Mouse (Mus musculus): ENCODE data around the gene Ablim2. TPM values are rescaled to one million over a fixed set of nuclear protein-coding genes. Genes with fewer than 3 reads are reported as not detected.

Gene Ablim2
- polyA plus RNA-seq, 1 experiment from 2014 or later = 1.8 TPM

DNA sequence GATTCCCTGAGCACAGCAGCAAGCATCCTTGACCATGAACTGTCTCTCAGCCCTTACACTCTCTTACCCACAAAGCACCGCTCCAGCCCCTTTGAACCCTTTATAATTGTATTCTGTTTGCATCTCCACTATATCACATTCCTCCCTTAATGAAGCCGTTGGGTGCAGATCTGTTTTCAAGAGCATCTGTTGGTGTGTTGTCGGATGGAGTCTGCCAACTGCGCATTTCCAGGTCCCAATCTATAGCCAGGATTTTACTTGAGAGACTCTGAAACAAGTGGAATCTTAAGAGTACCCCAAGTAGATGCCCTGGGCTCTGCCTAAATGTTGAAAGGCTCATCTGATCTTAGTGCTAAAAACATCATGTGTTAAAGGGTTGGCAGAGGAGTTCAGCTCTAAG, 138.9 kb downstream of the Ablim2 start:
- H3K27me3 ChIP-seq = no peaks in the 10 kb centered on the region
- no peak overlapping the region for H3K27ac ChIP-seq
- H3K4me2 ChIP-seq (replicated peaks) = no peak overlapping the region
- no peaks in the 10 kb centered on the region for H3K9me3 ChIP-seq
- no peak for ATAC-seq (ENCODE audit: low FRiP score, low read depth)
- no peaks in the 10 kb centered on the region for H3K36me3 ChIP-seq
- WGBS = 85% methylated on average over 4 of the region's 4 CpGs
- H3K4me1 ChIP-seq = peaks cover 60% of the 10 kb centered on the region
- H3K9ac ChIP-seq = no peak overlapping the region
- no peak overlapping the region for H3K4me3 ChIP-seq

- H3K9me3 ChIP-seq = no peaks in the 10 kb centered on the region
- peaks cover 60% of the 10 kb centered on the region for H3K4me1 ChIP-seq
- no peak overlapping the region for H3K9ac ChIP-seq
- H3K4me3 ChIP-seq = no peak overlapping the region
- no peak overlapping the region for H3K27ac ChIP-seq
- no peaks in the 10 kb centered on the region for H3K36me3 ChIP-seq
- H3K4me2 ChIP-seq (replicated peaks) = no peak overlapping the region
- 87% methylated on average over 4 of the region's 4 CpGs for WGBS
- no peak for ATAC-seq (ENCODE audit: low FRiP score, low read depth)
- H3K27me3 ChIP-seq = no peaks in the 10 kb centered on the region
Measured at GRCm38 (mm10) chr5:35897147-35897546, 139.5 kb downstream of the Ablim2 start.

- H3K9ac ChIP-seq = no peak overlapping the region
- 69% methylated on average over 4 of the region's 4 CpGs for WGBS
- no peaks in the 10 kb centered on the region for H3K27me3 ChIP-seq
- no peaks in the 10 kb centered on the region for H3K9me3 ChIP-seq
- H3K4me1 ChIP-seq = peaks cover 60% of the 10 kb centered on the region
- H3K27ac ChIP-seq = no peak overlapping the region
- no peaks in the 10 kb centered on the region for H3K36me3 ChIP-seq
- no peak overlapping the region for H3K4me3 ChIP-seq
- H3K4me2 ChIP-seq (replicated peaks) = no peak overlapping the region
- ATAC-seq (ENCODE audit: low FRiP score, low read depth) = no peak
Measured at GRCm38 (mm10) chr5:35898114-35898513, 140.4 kb downstream of the Ablim2 start.

DNA sequence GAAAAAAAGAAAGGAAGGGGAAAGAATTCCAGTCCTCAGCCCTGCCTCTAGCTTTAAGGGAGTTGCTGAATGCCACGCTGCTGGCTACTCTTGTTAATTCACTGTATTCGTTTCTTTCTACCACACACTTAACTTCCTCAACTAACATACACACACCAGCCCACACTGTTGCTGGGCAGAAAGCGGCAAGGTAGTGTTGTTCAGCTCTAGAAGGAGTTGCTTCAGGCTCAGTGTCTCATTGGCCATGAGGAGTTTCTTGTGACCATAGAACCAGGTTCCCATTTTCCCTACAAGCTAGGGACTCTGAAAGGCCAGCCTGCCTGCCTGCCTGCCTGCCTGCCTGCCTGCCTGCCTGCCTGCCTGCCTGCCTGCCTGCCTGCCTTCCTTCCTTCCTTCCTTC, 141.3 kb downstream of the Ablim2 start:
- Histone ChIP-seq H3K4me3 (no peak overlapping the region), H3K36me3 (no peaks in the 10 kb centered on the region), H3K27me3 (no peaks in the 10 kb centered on the region), H3K4me1 (peaks cover 64% of the 10 kb centered on the region), H3K27ac (no peak overlapping the region), H3K9ac (no peak overlapping the region), H3K9me3 (no peaks in the 10 kb centered on the region), H3K4me2 (replicated peaks) (no peak overlapping the region)
- WGBS = 84% methylated on average over 3 of the region's 3 CpGs
- no peak for ATAC-seq (ENCODE audit: low FRiP score, low read depth)

DNA sequence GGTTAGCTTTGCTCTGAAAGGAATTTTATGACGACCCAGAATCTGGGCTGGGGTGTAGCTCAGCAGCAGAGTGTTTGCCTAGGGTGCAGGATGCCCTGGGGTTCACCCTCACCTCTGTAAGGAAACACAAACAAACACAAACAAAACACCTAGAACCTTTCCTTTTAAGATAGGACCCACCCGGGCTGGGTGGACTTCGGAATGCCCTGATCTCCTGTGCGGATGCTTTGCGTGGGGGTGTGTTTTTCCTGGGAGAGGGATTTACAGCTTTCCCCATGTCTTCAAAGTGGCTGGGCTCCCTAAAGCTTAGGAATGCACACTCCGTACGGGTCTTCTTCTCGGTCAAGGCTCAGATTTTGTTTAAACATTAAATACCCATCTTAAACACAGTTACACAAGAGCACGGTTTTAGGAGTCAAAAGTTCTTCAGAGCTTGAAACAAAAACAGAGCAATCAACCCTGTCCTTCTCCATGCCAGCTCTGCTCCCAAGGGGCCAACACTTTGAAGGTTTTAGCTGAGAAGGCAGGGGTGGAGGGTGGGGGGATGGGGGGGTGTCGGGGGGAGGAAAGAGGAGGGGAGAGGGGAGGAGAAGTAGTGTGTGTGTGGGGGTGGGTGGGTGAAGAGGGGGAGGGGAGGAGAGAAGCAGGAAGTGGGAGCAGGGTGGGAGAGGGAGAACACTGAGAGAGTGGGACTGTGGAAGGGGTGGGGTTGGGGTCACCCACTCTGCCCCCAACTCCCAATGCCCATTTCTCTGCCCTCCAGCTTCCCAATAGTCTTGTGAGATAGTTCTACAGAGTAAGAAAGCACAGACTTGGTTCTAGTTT, 142.9 kb downstream of the Ablim2 start:
- Histone ChIP-seq H3K9me3 (no peaks in the 10 kb centered on the region), H3K36me3 (no peaks in the 10 kb centered on the region), H3K9ac (no peak overlapping the region), H3K4me2 (replicated peaks) (peak overlapping the region; percentile 21; the same call in 1 of the 2 replicates), H3K4me1 (peaks cover 64% of the 10 kb centered on the region), H3K27ac (peak overlapping the region; percentile 44; the same call in 1 of the 2 replicates), H3K27me3 (no peaks in the 10 kb centered on the region), H3K4me3 (no peak overlapping the region)
- 0 out of 2 replicates have a peak, but pooled peaks have one; percentile 30 for ATAC-seq (ENCODE audit: low FRiP score, low read depth)
- WGBS = 8% methylated on average over 10 of the region's 10 CpGs

- WGBS = 51% methylated on average over 12 of the region's 12 CpGs
- peaks cover 62% of the 10 kb centered on the region for H3K4me1 ChIP-seq
- H3K4me2 ChIP-seq (replicated peaks) = peak overlapping the region; percentile 21; the same call in 1 of the 2 replicates
- H3K4me3 ChIP-seq = no peak overlapping the region
- no peaks in the 10 kb centered on the region for H3K9me3 ChIP-seq
- no peak overlapping the region for H3K9ac ChIP-seq
- no peaks in the 10 kb centered on the region for H3K27me3 ChIP-seq
- H3K27ac ChIP-seq = no peak overlapping the region
- peak; percentile 46; the same call in 1 of the 2 replicates for ATAC-seq (ENCODE audit: low FRiP score, low read depth)
- H3K36me3 ChIP-seq = no peaks in the 10 kb centered on the region
Measured at GRCm38 (mm10) chr5:35901226-35901809, 143.6 kb downstream of the Ablim2 start.

DNA sequence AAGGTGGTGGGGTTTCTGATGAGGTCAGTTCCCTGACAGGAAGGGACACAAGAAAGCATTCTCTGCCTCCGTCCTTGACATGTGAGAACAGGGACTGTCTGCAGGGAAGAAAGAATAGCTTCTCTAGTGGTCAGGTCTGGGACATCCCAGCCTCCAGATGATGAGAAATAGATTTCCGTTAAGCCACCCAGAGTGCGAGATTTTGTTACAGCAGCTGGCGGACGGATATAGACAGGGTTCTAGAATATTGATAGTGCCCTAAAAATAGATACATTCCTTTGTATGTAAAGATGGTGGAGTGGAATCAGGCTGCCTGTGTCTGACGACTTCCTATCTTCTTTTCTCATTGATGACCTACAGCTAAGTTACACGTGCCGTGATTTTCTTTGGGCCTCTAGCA, 145.8 kb downstream of the Ablim2 start:
- WGBS = 78% methylated on average over 8 of the region's 8 CpGs
- Histone ChIP-seq H3K9ac (no peak overlapping the region), H3K4me2 (replicated peaks) (no peak overlapping the region), H3K27me3 (no peaks in the 10 kb centered on the region), H3K9me3 (no peaks in the 10 kb centered on the region), H3K4me1 (peaks cover 67% of the 10 kb centered on the region), H3K36me3 (no peaks in the 10 kb centered on the region), H3K4me3 (no peak overlapping the region), H3K27ac (no peak overlapping the region; the same call in 1 of the 2 replicates)
- no peak for ATAC-seq (ENCODE audit: low FRiP score, low read depth)

DNA sequence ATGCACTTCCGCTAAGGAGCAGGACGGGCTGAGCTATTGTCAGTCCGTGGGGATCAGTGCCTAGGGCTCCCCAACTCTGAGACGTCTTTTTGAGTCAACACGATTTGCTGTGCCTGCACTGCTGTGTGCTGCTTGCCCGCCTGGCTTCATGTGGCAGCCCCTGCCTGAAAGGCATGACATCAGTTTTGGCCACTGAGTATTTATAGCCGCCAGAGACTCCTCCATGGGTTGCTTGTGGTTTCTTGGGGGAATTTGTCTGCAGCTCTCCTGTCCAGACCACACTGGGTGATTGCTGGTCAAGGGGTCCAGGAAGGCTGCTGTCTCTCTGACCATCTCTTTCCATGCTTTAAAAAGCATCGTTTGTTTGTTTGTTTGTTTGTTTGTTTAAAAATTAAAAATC, 147.6 kb downstream of the Ablim2 start:
- H3K9ac ChIP-seq = no peak overlapping the region
- WGBS = 59% methylated on average over 8 of the region's 8 CpGs
- peaks cover 73% of the 10 kb centered on the region for H3K4me1 ChIP-seq
- H3K4me2 ChIP-seq (replicated peaks) = no peak overlapping the region
- H3K36me3 ChIP-seq = peaks cover 6% of the 10 kb centered on the region; the same call in 1 of the 2 replicates
- no peak overlapping the region for H3K27ac ChIP-seq
- no peaks in the 10 kb centered on the region for H3K9me3 ChIP-seq
- H3K27me3 ChIP-seq = no peaks in the 10 kb centered on the region
- no peak for ATAC-seq (ENCODE audit: low FRiP score, low read depth)
- no peak overlapping the region for H3K4me3 ChIP-seq

DNA sequence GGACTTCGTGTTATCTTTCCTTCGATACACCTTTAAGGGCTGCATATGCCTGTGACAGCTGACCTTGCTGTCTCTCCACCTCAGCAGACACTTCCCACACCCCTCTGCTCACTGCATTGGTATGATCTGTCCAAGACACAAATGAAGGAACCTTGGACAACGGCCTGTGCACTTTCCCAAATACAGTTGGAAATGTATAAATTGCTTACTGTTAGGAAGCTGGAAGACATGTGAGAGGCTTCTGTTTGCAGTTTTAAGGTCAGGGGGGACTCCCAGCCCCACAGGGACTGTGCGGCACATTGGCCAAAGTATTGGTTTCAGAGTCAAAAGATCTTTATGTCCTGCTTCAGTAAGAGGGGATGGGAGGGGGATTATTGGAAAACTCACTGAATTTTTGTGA, 149.4 kb downstream of the Ablim2 start:
- no peaks in the 10 kb centered on the region for H3K27me3 ChIP-seq
- H3K4me3 ChIP-seq = no peak overlapping the region
- peaks cover 21% of the 10 kb centered on the region for H3K36me3 ChIP-seq
- no peak for ATAC-seq (ENCODE audit: low FRiP score, low read depth)
- H3K4me1 ChIP-seq = peaks cover 61% of the 10 kb centered on the region
- no peak overlapping the region for H3K9ac ChIP-seq
- H3K27ac ChIP-seq = peak overlapping the region; percentile 15; the same call in 1 of the 2 replicates
- no peak overlapping the region for H3K4me2 ChIP-seq (replicated peaks)
- H3K9me3 ChIP-seq = no peaks in the 10 kb centered on the region
- WGBS = 75% methylated on average over 4 of the region's 4 CpGs

GRCm38 (mm10) chr5:35907633-35908426, 150.2 kb downstream of the Ablim2 start:
- Histone ChIP-seq H3K9ac (0 out of 2 replicates have a peak overlapping the region, but pooled peaks have one; percentile 9), H3K9me3 (no peaks in the 10 kb centered on the region), H3K27ac (peak overlapping the region; percentile 67; the same call in 1 of the 2 replicates), H3K4me2 (replicated peaks) (peak overlapping the region; percentile 32), H3K36me3 (peaks cover 28% of the 10 kb centered on the region), H3K27me3 (no peaks in the 10 kb centered on the region), H3K4me1 (peaks cover 61% of the 10 kb centered on the region), H3K4me3 (no peak overlapping the region)
- ATAC-seq (ENCODE audit: low FRiP score, low read depth) = peak; percentile 62
- 31% methylated on average over 15 of the region's 15 CpGs for WGBS

GRCm38 (mm10) chr5:35908626-35909443, 151.2 kb downstream of the Ablim2 start:
- ATAC-seq (ENCODE audit: low FRiP score, low read depth) = 0 out of 2 replicates have a peak, but pooled peaks have one; percentile 30
- Histone ChIP-seq H3K27me3 (no peaks in the 10 kb centered on the region), H3K4me1 (peaks cover 58% of the 10 kb centered on the region), H3K4me3 (no peak overlapping the region), H3K36me3 (peaks cover 29% of the 10 kb centered on the region), H3K9ac (no peak overlapping the region), H3K27ac (peak overlapping the region; percentile 67; the same call in 1 of the 2 replicates), H3K9me3 (no peaks in the 10 kb centered on the region), H3K4me2 (replicated peaks) (peak overlapping the region; percentile 9; the same call in 1 of the 2 replicates)
- 64% methylated on average over 13 of the region's 13 CpGs for WGBS

Measured in limb, embryonic 13.5 days (tissue).